Mouse (Mus musculus) midbrain, postnatal 0 days (tissue): Measurements from ENCODE around the gene Prune2. TPM values are rescaled to one million over a fixed set of nuclear protein-coding genes. Genes with fewer than 3 reads are reported as not detected.
A peak's percentile ranks its signal among the peaks of the same experiment; 100 is the strongest.

Experiments
- ATAC-seq: fragments of 200-750 bp; cut with Nextera tagmentation; 2 replicates; pipeline ENCODE4 v1.8.0; 2017; ENCODE audit warnings: moderate number of reproducible peaks, mild to moderate bottlenecking, moderate TSS enrichment, moderate library complexity; ENCODE audit not compliant: low FRiP score
- DNase-seq: peaks from one replicate; pipeline ENCODE4 v3.0.0-alpha.2; 2015; ENCODE audit warnings: low spot score
- H3K27ac ChIP-seq: fragments of 300-500 bp; sonication (generic); 2 replicates; pipeline ENCODE4 v1.5.1; 2014; ENCODE audit warnings: low read depth, mild to moderate bottlenecking, low read length, mixed read lengths
- H3K27me3 ChIP-seq: fragments of 300-500 bp; sonication (generic); 2 replicates; pipeline ENCODE4 v1.6.1; 2014; ENCODE audit warnings: low read length, control low read depth, mixed read lengths; ENCODE audit not compliant: insufficient read depth
- H3K36me3 ChIP-seq: fragments of 300-500 bp; sonication (generic); 2 replicates; pipeline ENCODE4 v1.6.1; 2014; ENCODE audit warnings: low read length, control low read depth, mixed read lengths; ENCODE audit not compliant: insufficient read depth
- H3K4me1 ChIP-seq: fragments of 300-500 bp; sonication (generic); 2 replicates; pipeline ENCODE4 v1.6.1; 2014; ENCODE audit warnings: mild to moderate bottlenecking, control low read depth, antibody characterized with exemption, low read length, mixed read lengths; ENCODE audit not compliant: insufficient read depth
- H3K4me2 ChIP-seq: fragments of 300-500 bp; sonication (generic); 2 replicates; pipeline ENCODE4 v1.6.1; 2014; ENCODE audit warnings: low read depth, mild to moderate bottlenecking, low read length, mixed read lengths; ENCODE audit not compliant: poor library complexity, severe bottlenecking
- H3K4me3 ChIP-seq: fragments of 300-500 bp; sonication (generic); 2 replicates; pipeline ENCODE4 v1.5.1; 2014; ENCODE audit warnings: low read depth, mild to moderate bottlenecking, low read length, moderate library complexity
- H3K9ac ChIP-seq: fragments of 300-500 bp; sonication (generic); replicated peaks from 2 replicates; pipeline ENCODE4 v1.6.1; 2014; ENCODE audit warnings: mild to moderate bottlenecking, low read length, moderate library complexity, mixed read lengths; ENCODE audit not compliant: poor library complexity, severe bottlenecking
- H3K9me3 ChIP-seq: fragments of 300-500 bp; sonication (generic); 2 replicates; pipeline ENCODE4 v1.6.1; 2016; ENCODE audit warnings: low read length, control low read depth
- CTCF ChIP-seq: IDR thresholded peaks from 2 replicates; pipeline ENCODE4 v1.5.1; 2016; ENCODE audit warnings: antibody characterized with exemption, mild to moderate bottlenecking
- WGBS: fragments of 180-500 bp; shearing (Covaris S2); extraction: QIAGEN DNeasy Blood & Tissue Kit; methylation state at CpG from one replicate; pipeline ENCODE4 v1.1.7; 2014; 5-methylcytosine and 5-hydroxymethylcytosine counted together
- polyA plus RNA-seq: library from polyadenylated mRNA; unstranded; fragments of >200 nt; fragmentation: Nextera tagmentation; extraction: Ambion mirVana; gene quantifications from 2 replicates; pipeline ENCODE4 v1.2.1, GENCODE M21; 2015
- total RNA-seq: library from RNA; depleted of rRNA; stranded (reverse); fragments of >200 nt; gene quantifications from 2 replicates; pipeline ENCODE4 v1.2.3, GENCODE M21; 2014

Prune2 gene
- total and polyA plus RNA-seq, 2 experiments from 2014 or later, result 12.0 to 12.1 TPM

DNA sequence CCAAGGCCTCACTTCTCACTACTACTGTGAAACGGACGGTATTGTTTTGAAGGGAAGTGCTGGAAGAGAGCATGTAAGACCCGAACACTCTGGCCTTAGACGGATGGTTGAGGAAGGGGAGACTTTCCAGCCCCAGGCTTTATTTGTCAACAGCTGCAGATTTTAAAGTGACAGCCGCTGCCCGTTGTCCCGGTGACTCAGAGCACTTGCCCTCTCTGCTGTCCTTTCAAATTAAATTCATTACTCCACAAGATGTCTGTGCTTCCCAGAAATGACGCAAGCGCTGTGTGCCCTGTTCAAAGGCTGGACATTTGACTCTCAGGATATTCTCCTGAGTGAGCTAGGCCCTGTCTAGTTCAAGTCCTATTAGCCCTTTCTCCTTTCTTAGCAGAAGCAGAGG, 5.9 kb upstream of the Prune2 start:
- WGBS, result 63% methylated on average over 9 of the region's 9 CpGs
- DNase-seq (peak; percentile 17), ATAC-seq (no peak)
- no peak overlapping the region for H3K9ac ChIP-seq
- no peaks in the 10 kb centered on the region for H3K4me1 ChIP-seq
- no peaks in the 10 kb centered on the region for H3K9me3 ChIP-seq
- no peaks in the 10 kb centered on the region for H3K27me3 ChIP-seq
- H3K36me3 ChIP-seq, result no peaks in the 10 kb centered on the region
- H3K27ac ChIP-seq, result no peak overlapping the region
- no peak for TF ChIP-seq CTCF
- H3K4me2 ChIP-seq, result no peak overlapping the region
- H3K4me3 ChIP-seq, result no peak overlapping the region

DNA sequence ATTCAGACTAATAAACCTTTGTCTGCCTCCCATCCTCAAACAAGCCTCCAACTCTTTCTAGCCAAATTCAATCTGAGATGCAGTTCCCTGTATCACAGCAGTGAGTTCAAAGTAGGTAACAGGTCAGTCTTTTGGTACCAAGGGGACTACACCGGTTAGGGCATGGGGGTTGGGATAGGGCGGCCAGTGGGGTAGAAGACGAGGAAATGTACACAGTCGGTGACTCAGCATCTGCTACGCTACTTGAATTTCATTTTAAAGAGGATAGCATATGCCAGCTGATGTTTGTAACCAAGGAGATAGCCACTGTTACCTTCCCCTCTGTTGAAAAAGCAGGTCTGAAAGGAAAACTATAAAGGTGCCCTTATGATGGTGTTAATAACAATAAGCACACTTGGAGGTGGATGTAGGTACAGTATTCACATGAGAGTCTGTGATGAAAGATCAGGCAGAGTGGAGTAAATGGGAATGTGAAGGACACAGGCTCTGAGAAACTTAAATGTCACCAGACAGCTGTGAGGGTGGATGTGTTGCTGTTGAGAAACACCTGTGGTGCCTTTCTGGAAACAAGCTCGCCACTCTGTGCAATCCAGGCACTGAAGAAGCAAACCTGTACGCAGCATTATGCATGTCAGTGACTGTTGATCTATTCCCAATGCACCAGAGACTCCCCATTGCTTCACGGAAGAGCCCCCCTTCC, 5.1 kb upstream of the Prune2 start:
- no peak overlapping the region for H3K27ac ChIP-seq
- H3K9ac ChIP-seq, result no peak overlapping the region
- H3K4me3 ChIP-seq, result no peak overlapping the region
- H3K27me3 ChIP-seq, result no peaks in the 10 kb centered on the region; the same call in 1 of the 2 replicates
- no peak for TF ChIP-seq CTCF
- H3K9me3 ChIP-seq, result no peaks in the 10 kb centered on the region
- H3K4me1 ChIP-seq, result no peaks in the 10 kb centered on the region
- DNase-seq, result no peak
- no peak overlapping the region for H3K4me2 ChIP-seq
- 77% methylated on average over 8 of the region's 8 CpGs for WGBS
- ATAC-seq, result no peak
- H3K36me3 ChIP-seq, result no peaks in the 10 kb centered on the region

DNA sequence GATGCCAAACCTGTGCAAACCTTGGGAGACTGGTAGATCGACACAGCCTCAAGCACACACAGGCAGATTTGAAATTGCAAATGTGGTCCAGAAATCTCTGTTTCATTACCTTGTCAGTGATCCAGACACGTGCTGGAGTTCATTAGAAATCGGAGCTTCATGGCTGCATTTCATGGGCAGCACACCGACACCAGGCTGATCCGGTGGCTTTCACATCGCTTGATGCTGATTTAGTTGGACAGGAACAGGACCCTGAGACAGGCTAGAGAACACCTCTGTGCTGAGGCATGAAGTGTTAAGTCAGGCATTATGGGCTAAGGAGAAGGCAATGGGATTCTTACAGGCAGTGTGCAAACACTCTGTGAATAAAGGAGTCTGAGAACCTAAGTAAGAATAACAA, 1.2 kb upstream of the Prune2 start:
- Histone ChIP-seq H3K4me1 (no peaks in the 10 kb centered on the region), H3K27ac (no peak overlapping the region), H3K4me2 (no peak overlapping the region), H3K27me3 (peaks cover 5% of the 10 kb centered on the region; the same call in 1 of the 2 replicates), H3K9me3 (no peaks in the 10 kb centered on the region), H3K4me3 (no peak overlapping the region), H3K36me3 (no peaks in the 10 kb centered on the region), H3K9ac (no peak overlapping the region)
- DNase-seq, result peak; percentile 46
- 55% methylated on average over 6 of the region's 6 CpGs for WGBS
- TF ChIP-seq CTCF, result no peak
- no peak for ATAC-seq

DNA sequence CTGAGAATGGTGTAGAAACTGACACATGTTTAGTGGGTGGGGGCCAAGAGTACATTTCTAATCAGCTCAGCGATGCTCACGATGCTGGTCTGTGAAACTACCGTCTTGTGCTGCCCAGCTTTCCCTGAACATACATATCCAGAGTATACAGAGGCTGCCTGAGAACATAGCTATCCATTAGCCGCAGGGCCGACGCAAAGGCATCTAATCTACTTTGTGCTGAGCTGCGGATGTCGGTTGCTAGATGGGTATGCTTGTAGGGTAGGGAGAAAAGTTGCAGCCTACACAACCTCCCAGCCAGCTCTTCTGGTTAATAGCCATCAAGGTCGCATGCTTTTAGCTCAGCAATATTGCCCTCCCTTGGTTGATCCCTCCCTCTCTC, 696 bp upstream of the Prune2 start:
- H3K4me3 ChIP-seq, result peak overlapping the region; percentile 53; the same call in 1 of the 2 replicates
- H3K27ac ChIP-seq, result no peak overlapping the region
- ATAC-seq (0 out of 2 replicates have a peak, but pooled peaks have one; percentile 4), DNase-seq (no peak)
- H3K9me3 ChIP-seq, result no peaks in the 10 kb centered on the region
- H3K36me3 ChIP-seq, result no peaks in the 10 kb centered on the region
- peaks cover 5% of the 10 kb centered on the region; the same call in 1 of the 2 replicates for H3K27me3 ChIP-seq
- no peak for TF ChIP-seq CTCF
- H3K4me2 ChIP-seq, result peak overlapping the region; percentile 99
- 59% methylated on average over 9 of the region's 9 CpGs for WGBS
- H3K4me1 ChIP-seq, result no peaks in the 10 kb centered on the region
- H3K9ac ChIP-seq, result no peak overlapping the region

DNA sequence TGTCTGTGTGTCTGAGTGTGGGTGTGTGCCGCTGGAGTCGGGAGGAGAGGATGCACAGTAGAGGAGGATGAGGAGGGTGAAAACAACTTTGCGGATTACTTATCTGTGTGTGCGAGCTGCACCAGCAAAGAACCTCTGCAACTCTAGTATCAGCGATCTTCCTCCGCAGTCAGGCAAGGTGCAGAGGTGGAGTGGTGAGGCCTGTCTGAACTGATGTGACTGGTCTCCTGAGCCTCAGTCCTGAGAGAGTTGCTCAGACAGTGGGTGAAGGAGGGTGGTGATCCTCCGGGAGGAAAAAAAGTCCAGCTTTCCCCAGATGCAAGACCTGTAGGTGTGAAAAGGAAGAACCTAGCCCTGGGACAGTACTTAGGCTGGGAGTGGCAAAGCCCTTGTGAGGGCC, 401 bp downstream of the Prune2 start:
- peak; percentile 28; the same call in 1 of the 2 replicates for ATAC-seq
- Histone ChIP-seq H3K4me3 (peak overlapping the region; percentile 53), H3K4me2 (peak overlapping the region; percentile 99), H3K4me1 (no peaks in the 10 kb centered on the region), H3K9me3 (no peaks in the 10 kb centered on the region), H3K36me3 (no peaks in the 10 kb centered on the region), H3K9ac (peak overlapping the region; percentile 46), H3K27ac (no peak overlapping the region), H3K27me3 (peaks cover 5% of the 10 kb centered on the region; the same call in 1 of the 2 replicates)
- under 1% methylated on average over 7 of the region's 7 CpGs for WGBS
- no peak for TF ChIP-seq CTCF
- no peak for DNase-seq

DNA sequence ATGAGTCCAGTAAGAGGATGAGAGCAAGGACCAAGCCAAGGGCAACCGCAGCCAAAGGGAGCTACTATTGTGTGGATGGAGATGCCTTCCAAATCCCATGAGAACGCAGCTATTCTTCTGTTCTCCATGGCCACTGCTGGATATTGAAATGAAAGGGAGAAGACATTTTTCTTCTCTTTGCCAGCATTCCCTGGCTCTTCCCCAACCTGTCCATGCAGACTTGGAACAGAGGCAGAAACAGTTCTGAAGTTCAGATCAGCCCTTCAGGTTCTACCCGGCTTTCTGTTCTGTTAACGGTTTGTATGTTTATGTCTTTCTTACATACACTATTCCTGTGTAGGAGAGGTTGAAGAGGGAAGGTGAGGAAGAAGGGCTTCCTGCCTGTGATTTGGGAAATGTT, 3.1 kb downstream of the Prune2 start:
- Histone ChIP-seq H3K4me2 (no peak overlapping the region), H3K4me1 (no peaks in the 10 kb centered on the region), H3K9me3 (no peaks in the 10 kb centered on the region), H3K36me3 (no peaks in the 10 kb centered on the region), H3K4me3 (no peak overlapping the region), H3K27ac (no peak overlapping the region), H3K27me3 (peaks cover 5% of the 10 kb centered on the region; the same call in 1 of the 2 replicates), H3K9ac (no peak overlapping the region)
- TF ChIP-seq CTCF, result no peak
- DNase-seq (no peak), ATAC-seq (no peak)
- WGBS, result 86% methylated on average over 4 of the region's 4 CpGs
